Mouse (Mus musculus): ENCODE measurements around the gene Garem2.
A peak's percentile ranks its signal among the peaks of the same experiment; 100 is the strongest.

The Garem2 gene

GRCm38 (mm10) chr5:30111771-30112170 lies 6.8 kb downstream of the Garem2 start:
- no peak for DNase-seq (ENCODE audit: extremely low spot score)

- no peak for DNase-seq (ENCODE audit: extremely low spot score)
Measured at GRCm38 (mm10) chr5:30112533-30113068, 7.6 kb downstream of the Garem2 start.

- DNase-seq (ENCODE audit: extremely low spot score) = peak; percentile 85
Measured at GRCm38 (mm10) chr5:30113881-30114760, 9.2 kb downstream of the Garem2 start.

GRCm38 (mm10) chr5:30114761-30115140 lies 9.8 kb downstream of the Garem2 start:
- peak; percentile 29 for DNase-seq (ENCODE audit: extremely low spot score)

- no peak for DNase-seq (ENCODE audit: extremely low spot score)
Measured at GRCm38 (mm10) chr5:30115718-30116117, 10.8 kb downstream of the Garem2 start.

GRCm38 (mm10) chr5:30118018-30118417 lies 13.1 kb downstream of the Garem2 start:
- DNase-seq (ENCODE audit: extremely low spot score) = no peak

- DNase-seq (ENCODE audit: extremely low spot score) = no peak
Measured at GRCm38 (mm10) chr5:30119163-30119562, 14.2 kb downstream of the Garem2 start.

- DNase-seq (ENCODE audit: extremely low spot score) = no peak
Measured at GRCm38 (mm10) chr5:30120106-30120505, 15.1 kb downstream of the Garem2 start.

GRCm38 (mm10) chr5:30122481-30122880 lies 17.5 kb downstream of the Garem2 start:
- no peak for DNase-seq (ENCODE audit: extremely low spot score)

GRCm38 (mm10) chr5:30125587-30125986 lies 20.6 kb downstream of the Garem2 start:
- peak; percentile 44 for DNase-seq (ENCODE audit: extremely low spot score)

- DNase-seq (ENCODE audit: extremely low spot score) = no peak
Measured at GRCm38 (mm10) chr5:30126756-30127155, 21.8 kb downstream of the Garem2 start.

- DNase-seq (ENCODE audit: extremely low spot score) = no peak
Measured at GRCm38 (mm10) chr5:30127921-30128597, 23.1 kb downstream of the Garem2 start.

GRCm38 (mm10) chr5:30128680-30129079 lies 23.7 kb downstream of the Garem2 start:
- DNase-seq (ENCODE audit: extremely low spot score) = no peak

- no peak for DNase-seq (ENCODE audit: extremely low spot score)
Measured at GRCm38 (mm10) chr5:30131246-30131645, 26.3 kb downstream of the Garem2 start.

GRCm38 (mm10) chr5:30132173-30132572 lies 27.2 kb downstream of the Garem2 start:
- DNase-seq (ENCODE audit: extremely low spot score) = no peak

GRCm38 (mm10) chr5:30135711-30136231 lies 30.8 kb downstream of the Garem2 start:
- no peak for DNase-seq (ENCODE audit: extremely low spot score)

- DNase-seq (ENCODE audit: extremely low spot score) = no peak
Measured at GRCm38 (mm10) chr5:30137271-30137670, 32.3 kb downstream of the Garem2 start.

GRCm38 (mm10) chr5:30138193-30138592 lies 33.2 kb downstream of the Garem2 start:
- DNase-seq (ENCODE audit: extremely low spot score) = no peak

- DNase-seq (ENCODE audit: extremely low spot score) = no peak
Measured at GRCm38 (mm10) chr5:30146526-30146925, 41.6 kb downstream of the Garem2 start.

- DNase-seq (ENCODE audit: extremely low spot score) = no peak
Measured at GRCm38 (mm10) chr5:30148133-30148920, 43.4 kb downstream of the Garem2 start.

GRCm38 (mm10) chr5:30152007-30152406 lies 47.0 kb downstream of the Garem2 start:
- DNase-seq (ENCODE audit: extremely low spot score) = no peak

GRCm38 (mm10) chr5:30152413-30152812 lies 47.5 kb downstream of the Garem2 start:
- no peak for DNase-seq (ENCODE audit: extremely low spot score)
